Mouse (Mus musculus): ENCODE measurements around the gene Zbtb32.

DNA sequence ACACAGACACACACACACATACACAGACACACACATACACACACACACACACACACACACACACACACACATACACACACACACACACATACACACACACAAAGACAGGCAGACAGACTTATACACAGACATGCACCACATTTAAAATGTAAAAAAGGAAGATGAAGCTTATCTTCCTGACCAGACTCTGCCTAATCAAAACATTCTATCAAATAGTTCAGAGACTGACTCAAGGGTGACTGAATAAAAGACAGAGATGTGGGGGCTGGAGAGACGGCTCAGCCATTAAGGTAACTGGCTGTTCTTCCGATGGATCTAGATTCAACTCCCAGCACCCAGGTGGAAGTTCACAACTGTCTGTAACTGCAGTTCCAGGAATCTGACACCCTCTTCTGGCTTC, 54.4 kb downstream of the Zbtb32 start:
- TF ChIP-seq POLR2A (IDR thresholded peaks at IDR 0.05; ENCODE audit: insufficient read depth, low read length): no peak
- no peak for TF ChIP-seq CTCF (IDR thresholded peaks at IDR 0.05; ENCODE audit: low read depth, low read length)

Measured in ES-Bruce4 (cell line).